Mouse (Mus musculus) CD4-positive helper T cell, adult 2 months (primary cell): Measurements from ENCODE around the gene Cldn15.

Experiments used
- DNase-seq: peaks from one replicate; pipeline ENCODE4 v3.0.0-alpha.2; 2012; ENCODE audit warnings: low read depth, missing footprints, low spot score

Cldn15 gene

GRCm38 (mm10) chr5:136982338-136982930 lies 16.0 kb downstream of the Cldn15 start:
- peak; percentile 29 for DNase-seq

GRCm38 (mm10) chr5:136984828-136985227 lies 18.4 kb downstream of the Cldn15 start:
- DNase-seq = no peak

GRCm38 (mm10) chr5:136986695-136987137 lies 20.3 kb downstream of the Cldn15 start, which contains the start of gene Plod3:
TSS of gene Plod3 (plus strand) at chr5:136987019.
- peak; percentile 99 for DNase-seq

- DNase-seq = peak; percentile 65
Observed at GRCm38 (mm10) chr5:136987138-136987933, 20.9 kb downstream of the Cldn15 start.

- no peak for DNase-seq
Observed at GRCm38 (mm10) chr5:136987934-136988271, 21.5 kb downstream of the Cldn15 start, which contains the start of gene Znhit1. TSS of gene Znhit1 (minus strand) at chr5:136988021.

GRCm38 (mm10) chr5:136988420-136988819 lies 22.0 kb downstream of the Cldn15 start:
- DNase-seq = no peak

- no peak for DNase-seq
Observed at GRCm38 (mm10) chr5:136989801-136990200, 23.4 kb downstream of the Cldn15 start.

- DNase-seq = no peak
Observed at GRCm38 (mm10) chr5:136999449-136999848, 33.0 kb downstream of the Cldn15 start.

- no peak for DNase-seq
Observed at GRCm38 (mm10) chr5:137000612-137001011, 34.2 kb downstream of the Cldn15 start.

GRCm38 (mm10) chr5:137007276-137007675 lies 40.9 kb downstream of the Cldn15 start:
- DNase-seq = no peak

- peak; percentile 29 for DNase-seq
Observed at GRCm38 (mm10) chr5:137009988-137010387, 43.6 kb downstream of the Cldn15 start.

- DNase-seq = no peak
Observed at GRCm38 (mm10) chr5:137012401-137012950, 46.1 kb downstream of the Cldn15 start.

- DNase-seq = no peak
Observed at GRCm38 (mm10) chr5:137015913-137016312, 49.5 kb downstream of the Cldn15 start.

- DNase-seq = no peak
Observed at GRCm38 (mm10) chr5:137024318-137024717, 57.9 kb downstream of the Cldn15 start.

GRCm38 (mm10) chr5:137025132-137025531 lies 58.7 kb downstream of the Cldn15 start:
- peak; percentile 77 for DNase-seq
